Mouse (Mus musculus): Measurements from ENCODE around the gene Dstyk.

Dstyk gene

DNA sequence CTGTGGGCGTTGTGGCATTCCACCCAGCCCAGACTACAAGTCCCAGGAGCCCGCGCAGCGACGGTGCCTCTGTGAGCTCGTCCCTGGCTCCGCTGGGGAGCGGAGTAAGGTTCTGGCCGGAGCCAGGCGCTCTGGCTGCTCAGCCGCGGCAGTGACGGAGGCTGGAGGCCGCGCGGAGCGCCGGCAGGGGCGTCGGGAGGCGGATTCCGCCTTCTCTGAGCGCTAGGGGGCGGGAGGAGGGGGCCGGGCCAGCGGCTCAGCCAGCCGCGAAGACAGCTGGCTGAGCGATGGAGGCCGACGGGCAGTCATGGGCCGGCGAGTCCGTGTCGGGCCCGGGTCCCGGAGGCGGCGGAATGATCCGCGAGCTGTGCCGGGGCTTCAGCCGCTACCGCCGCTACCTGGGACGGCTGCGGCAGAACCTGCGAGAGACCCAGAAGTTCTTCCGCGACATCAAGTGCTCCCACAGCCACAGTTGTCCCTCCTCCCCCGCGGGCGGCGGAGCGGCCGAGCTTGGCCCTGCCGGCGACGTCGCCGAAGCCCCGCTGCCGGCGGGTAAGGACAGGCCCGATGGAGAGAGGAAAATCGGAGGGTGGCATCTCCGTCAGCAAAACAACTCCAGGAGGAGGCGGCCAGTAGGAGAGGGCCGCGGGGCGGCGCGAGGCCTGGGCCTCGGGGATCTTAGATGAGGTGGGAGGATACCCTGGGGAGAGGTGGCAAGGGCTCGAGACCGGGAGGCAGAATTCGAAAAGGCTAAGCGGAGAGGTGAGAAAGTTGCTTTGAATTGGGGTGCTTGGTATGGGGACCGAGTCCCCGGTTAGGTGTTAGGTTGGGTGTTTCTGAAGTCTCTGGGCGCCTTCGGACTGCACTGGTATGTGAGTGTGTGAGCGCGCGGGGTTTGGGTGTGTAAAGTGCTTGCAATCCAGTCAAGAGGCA, at the start of gene Dstyk:
Gene Dstyk, plus strand, starts transcription at position 237 of the 933 bp plus-strand sequence.
- peak; percentile 83 for DNase-seq (ENCODE audit: extremely low spot score, low read depth, low spot score)

DNA sequence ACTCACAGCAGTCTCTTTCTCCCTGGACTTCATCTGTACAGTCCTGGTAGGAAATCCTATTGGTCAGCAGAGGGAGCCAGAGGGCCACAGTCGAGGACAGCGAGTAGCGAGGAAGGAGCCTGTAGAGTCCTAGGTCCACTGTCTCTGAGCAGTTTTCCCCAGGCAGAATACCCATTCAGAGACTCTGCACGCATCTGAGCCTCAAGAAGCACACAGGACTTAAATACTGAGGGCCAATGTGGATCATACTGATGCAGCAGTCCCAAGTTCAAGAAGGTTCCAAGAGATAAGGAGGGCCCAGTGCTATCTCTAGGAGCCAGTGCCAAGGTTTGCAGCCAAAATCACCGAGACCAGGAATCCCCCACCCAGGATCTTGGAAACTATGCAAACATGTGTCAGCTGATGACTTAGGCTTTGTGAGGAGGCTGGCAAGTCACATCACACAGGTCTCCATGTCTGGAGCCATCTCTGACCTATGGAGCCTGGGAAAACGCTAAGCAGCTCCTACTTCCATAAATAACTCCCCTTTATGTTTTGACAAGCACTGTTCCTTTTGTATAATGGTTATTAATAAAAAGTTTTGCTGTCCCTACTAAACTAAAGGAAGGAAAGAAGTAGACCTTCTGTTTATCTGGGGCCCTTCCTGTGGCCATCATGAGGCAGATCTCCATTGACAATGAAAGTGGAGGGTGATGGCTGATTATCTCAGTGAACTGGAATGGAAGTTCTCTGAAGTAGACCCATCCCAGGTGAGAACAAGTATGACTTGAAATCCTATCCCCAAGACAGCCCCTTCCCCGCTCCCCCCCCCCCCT, 49.5 kb upstream of the Dstyk start:
- no peak for DNase-seq (ENCODE audit: extremely low spot score, low read depth, low spot score)

DNA sequence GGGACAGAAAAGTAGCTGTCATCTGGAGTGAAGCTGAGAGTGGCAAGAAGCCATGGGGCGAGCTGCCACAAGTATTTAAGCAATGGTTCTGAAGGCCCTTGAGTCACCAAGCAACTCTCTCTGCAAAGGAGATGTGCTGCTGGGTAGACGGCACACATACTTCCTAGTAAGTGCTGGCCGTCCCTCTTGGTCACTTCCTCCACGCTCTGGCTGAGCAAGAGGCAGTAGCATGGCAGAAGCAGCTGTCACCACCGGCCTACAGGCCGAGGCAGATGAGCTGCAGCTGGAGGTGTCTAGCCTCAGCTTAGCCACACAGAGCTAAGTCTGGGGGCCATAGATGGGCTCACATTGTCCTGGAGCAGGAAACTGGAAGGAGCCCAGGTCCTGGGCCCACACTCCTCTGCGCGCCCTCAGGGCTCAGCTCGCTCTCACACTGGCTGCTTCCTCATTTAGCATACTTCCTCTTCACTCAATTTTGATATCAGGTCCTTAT, 46.6 kb upstream of the Dstyk start:
- DNase-seq (ENCODE audit: extremely low spot score, low read depth, low spot score) = no peak

DNA sequence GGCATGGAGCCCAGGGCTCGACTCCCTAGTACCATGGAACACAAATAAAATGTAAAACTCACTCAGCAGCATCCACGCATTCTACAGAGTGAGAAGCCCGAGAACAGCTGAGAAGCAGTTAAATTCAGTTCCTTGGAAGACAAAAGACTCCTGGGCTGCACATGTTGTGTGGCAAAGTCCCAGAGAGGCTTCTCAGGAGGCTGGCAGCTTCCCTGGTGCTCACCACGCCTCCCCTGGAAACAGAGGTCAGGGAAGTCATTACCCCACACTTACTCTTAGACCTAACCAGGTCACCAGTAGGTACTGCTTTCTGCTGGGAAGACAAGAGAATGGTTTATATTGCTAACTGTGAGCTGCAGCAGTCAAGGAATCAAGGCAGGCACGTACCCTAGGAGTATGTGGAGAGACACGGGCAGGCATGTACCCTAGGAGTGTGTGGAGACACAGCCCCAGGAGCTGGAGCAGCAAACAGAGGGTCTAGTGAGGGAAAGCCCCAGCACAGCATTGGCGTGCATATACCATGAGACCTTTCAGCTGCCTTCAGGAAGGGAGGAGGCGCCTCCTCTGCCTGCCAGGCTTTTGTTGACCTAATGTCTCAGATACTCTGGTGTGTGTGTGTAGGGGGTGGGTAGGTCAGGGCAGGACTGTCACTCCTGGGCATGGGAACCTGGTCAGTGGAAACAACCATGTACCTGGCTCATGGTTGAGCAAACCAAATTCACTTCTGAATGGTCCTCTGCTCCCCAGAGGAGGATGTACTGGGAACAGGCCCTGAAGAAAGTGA, 45.9 kb upstream of the Dstyk start:
- DNase-seq (ENCODE audit: extremely low spot score, low read depth, low spot score) = no peak

DNA sequence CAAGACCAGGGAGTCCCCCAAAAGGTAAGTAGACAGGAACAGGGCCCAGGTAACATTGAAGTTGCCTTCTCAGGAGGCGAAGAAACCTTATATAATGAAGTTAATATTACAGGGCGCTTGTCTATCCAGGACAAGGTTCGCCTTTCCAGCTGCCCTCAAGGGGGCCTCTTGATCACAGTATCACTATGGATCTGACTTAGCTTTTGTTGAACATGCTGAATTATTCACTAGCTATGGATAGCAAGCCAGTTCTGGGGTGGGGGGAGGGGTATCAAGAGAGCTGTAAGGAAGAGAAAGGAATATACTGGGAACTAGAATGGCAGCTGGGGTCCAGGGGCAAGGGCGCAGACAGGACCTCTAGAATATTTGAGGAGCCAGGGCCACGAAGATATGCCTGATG, 45.0 kb upstream of the Dstyk start:
- no peak for DNase-seq (ENCODE audit: extremely low spot score, low read depth, low spot score)

DNA sequence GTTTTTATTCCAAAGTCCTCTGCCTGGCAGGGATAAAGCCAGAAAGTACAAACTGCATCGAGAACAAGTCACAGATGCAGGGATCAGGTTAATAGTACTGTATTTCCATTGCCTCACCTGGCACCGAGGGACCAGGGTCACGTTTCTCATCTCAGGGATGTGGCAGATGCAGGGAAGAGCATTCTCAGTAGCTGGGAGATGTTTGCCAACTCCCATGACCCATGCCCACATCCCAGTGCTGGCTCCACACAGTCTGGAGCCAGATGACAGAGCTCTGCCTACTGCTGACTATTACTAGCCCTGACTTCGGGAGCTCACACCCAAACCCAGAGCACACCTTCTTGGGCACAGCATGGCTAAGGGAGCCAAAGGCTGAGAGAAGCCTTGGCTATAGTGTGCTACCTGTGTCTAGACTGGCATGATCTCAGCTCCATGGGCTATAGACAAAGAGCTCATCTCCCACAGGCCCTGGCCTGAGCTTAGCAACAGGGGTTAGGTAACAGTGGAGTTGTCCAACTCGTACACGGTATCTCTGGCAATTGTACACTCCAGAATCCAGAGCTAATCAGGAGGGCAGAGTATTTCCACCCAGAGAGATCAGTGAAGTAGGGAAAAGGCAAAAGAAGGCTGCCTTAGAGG, 44.3 kb upstream of the Dstyk start:
- no peak for DNase-seq (ENCODE audit: extremely low spot score, low read depth, low spot score)

DNA sequence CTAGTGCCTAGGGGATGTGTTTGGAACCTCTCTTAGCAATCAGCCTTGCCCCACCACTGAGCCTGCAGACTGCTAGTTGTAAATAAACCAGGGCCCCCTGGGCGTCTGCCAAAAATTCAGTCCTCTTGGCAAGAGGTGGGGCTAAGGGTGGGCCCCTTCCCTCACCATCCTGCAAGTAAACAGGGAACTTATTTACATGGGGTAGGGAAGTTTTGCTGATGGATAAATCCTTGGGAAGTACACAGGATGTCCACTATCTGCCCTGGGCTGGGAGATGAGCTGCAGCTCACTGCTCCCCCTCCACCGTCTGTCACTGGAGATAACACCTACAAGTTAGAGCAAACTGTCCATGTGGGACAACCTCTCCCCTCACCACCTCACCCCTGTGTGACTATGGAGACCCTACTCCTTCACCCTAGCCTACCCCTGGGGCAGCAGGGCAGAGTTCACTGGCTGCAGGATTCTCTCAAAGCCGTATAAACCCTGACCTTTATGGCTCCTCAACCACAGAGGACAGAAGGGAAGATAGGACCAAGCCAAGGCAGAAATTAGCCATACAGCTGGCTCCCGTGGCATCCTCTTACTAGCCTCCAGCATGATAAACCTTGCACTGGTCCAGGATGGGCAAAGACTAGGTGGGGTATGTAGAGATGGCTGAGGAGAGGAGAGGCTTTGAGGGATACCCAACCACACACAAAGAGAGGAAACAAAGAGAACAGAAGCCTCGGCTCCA, 43.0 kb upstream of the Dstyk start:
- no peak for DNase-seq (ENCODE audit: extremely low spot score, low read depth, low spot score)

DNA sequence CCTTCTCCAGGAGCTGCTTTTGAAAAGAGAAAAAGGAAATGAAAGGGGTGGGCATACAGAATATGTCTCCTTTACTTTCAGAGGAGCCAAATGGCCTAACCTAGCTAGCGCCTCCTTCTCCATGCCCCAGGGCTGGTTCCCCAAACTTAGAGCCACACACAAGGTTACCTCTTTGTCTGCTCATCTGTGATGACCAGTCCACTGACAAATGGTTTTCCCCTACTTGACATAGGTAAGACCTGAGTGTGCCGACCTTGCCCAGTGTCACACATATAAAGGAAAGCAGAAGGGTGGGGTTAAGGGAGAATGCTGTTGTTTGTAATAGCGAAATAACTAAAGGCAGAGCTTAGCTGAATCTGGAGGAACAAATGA, 42.5 kb upstream of the Dstyk start:
- no peak for DNase-seq (ENCODE audit: extremely low spot score, low read depth, low spot score)

DNA sequence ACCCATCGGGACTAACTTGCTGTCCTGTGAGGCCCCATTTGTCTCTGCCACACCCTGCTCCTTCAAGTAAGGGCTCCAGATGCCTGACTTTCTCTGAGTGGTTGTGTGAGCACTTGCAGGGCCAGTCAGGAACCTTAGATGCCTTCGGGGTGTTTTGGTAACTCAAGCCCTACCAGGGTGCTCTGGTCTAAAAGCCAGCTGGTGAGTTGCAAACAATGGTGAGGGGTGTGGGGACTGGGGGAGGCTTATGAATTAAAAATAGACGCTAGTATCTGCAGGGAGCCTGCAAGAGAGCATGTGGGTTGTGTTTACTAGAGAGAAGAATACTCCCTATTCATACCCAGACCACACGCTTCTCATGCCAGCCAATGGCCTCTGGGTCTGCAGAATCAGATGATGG, 42.1 kb upstream of the Dstyk start:
- DNase-seq (ENCODE audit: extremely low spot score, low read depth, low spot score) = no peak

DNA sequence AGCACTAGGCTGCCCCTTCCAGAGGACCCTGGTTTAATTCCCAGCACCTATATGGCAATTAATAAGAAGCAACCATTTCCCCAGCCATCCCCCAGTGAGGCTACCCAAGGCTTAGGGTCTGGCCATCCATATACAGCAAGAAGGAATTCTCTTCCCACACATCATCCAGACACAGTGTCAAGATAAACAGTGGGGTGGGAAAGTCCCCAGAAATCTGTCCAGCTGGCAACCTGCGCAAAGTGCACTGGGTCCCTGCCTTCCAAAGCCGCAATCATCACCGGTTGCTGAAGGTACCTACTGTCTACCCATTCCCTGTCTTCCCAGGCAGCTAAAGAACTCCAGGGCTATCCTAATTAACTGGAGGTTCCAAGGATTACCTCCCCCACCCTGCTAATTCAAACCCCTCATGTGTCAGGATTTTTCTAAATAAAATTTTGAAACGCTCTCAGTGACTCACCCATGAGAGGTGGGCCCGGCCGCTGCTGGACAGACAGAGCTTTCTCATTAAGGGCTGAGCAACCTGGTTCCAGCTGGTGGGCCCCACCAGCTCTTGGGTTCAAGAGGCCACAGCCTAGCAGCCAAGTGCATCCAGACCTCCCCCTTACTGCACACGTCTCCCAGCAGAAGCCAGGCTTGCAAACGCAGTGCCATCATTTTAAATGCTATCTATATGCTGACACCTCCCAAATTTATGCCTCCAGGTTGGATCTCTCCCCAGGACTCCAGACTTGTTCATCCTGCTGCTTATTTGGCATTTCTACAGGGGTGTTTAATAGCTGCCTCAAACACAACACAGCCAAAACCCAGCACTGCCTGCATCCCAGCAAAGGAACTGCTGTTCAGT, 40.9 kb upstream of the Dstyk start:
- no peak for DNase-seq (ENCODE audit: extremely low spot score, low read depth, low spot score)

DNA sequence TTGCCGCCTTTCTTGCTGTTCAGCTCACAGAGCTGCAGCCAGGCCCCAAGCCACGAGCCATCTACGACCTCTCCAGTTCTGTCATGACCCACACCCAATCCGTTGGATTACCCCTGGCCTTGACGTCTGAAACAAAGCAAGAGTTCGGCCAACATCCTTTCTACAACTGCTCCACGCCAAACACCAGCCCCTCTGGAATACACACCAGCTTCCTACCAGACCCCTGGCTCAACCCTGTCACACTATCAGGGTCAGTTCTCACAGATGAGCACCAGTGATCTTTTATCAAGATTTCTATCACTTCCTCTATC, 40.3 kb upstream of the Dstyk start:
- DNase-seq (ENCODE audit: extremely low spot score, low read depth, low spot score) = no peak

DNA sequence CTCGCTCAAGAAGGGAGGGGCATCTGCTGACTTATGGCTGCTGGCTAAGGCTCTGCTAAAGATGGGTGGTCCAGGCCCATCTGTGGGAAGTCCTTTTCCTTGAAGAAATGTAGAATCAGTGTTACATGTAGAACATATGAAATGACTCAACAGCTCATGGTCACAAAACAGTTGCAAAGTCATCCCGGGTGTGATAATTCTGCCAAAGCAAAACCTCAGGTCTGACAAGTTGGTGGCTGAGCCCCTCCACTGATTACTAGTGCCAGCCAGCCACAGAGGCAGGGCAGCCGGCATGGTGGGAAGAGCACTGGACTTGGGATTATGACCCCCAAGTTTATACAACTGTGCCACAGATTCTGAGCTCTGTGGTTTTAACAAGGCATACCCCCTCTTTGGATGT, 39.5 kb upstream of the Dstyk start:
- no peak for DNase-seq (ENCODE audit: extremely low spot score, low read depth, low spot score)

DNA sequence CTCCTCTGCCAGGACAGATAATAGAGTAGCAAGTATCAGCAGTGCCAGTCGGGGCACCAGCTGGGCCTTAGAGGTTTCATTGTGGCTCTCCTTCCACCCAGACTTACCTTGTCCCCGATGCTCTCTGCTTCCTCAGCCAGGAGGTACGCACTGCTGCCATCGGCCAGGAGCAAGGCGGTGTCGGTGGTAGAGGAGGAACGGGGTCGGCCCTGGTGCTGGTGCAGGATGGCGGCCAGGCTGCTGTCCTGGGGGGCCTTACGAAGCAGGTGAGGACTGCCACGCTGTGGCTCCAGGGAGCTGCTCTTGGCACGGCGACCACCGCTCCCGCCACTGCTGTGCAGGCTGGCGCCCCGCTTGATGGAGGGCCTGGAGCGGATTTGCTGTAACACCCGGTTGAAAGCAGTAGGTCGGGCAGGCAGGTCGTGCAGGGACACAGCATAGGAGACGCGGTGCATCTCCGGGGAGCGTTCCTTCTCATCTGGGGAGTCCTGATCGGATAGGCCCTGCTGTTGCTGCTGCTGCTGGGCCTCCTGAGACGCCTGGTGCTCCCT, 36.7 kb upstream of the Dstyk start:
- DNase-seq (ENCODE audit: extremely low spot score, low read depth, low spot score) = no peak

DNA sequence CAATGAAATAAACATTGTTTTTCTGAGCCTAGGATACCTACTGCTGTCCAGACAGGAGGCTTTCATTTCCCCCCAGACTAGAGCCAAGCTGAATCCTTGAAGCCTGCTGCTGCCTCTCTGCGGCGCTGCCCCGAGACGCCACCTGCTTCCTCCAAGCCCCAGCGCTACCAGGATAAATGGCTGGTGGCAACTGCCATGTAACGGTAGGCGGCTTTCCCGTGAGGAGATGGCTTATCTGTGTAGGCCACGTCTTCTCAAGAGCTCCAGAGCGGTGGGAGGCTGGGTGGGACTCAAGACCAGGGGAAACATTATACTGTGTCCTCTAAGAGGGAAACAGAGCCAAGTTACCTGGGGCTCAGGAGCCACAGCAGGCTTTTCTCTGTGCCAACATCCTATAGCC, 35.4 kb upstream of the Dstyk start:
- DNase-seq (ENCODE audit: extremely low spot score, low read depth, low spot score) = no peak

DNA sequence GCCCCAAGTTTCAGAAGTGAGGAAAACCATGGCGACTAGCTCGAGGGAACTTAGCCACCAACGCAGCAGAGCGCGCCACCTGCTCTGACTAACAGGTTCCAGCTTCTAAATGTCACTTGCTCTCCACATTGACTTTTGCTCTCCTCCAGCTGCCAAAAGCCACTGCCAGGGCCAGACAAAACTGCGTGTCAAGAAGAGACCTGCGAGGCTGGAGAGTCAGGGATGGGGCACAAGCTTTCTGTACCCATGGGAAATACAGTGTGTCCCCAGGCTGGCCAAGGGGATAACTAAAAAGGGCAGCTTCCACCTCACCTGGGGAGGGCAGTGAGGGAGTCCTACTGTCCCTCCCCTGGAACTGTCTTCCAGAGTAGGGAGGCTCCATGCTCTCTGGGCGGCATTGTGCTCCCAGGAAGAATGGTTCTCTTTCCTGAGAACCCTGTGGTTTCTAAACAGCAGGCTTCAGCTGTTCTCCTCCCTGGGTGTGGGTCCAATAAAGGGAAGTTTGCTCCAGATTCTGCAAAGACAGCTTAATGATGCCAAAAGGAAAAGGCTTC, 33.3 kb upstream of the Dstyk start:
- DNase-seq (ENCODE audit: extremely low spot score, low read depth, low spot score) = no peak

DNA sequence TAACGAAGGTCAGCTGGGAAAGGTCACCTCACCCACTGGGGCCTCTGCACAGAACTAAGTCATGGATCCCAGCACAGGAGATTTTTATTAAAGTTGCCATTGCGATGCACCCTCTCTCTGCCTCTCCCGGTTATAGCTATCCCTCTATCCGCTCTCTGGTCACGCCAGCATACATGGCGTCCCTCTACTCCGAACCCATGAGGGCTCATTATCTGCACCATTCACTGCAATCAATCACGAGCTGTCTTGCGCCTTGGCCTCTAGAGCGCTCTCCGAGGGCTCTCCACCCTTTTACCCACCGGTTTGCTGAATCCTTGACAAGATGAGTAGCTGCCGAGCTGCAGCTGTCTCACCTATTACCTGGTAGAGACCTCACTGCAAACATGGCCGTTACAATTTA, 32.1 kb upstream of the Dstyk start:
- no peak for DNase-seq (ENCODE audit: extremely low spot score, low read depth, low spot score)

DNA sequence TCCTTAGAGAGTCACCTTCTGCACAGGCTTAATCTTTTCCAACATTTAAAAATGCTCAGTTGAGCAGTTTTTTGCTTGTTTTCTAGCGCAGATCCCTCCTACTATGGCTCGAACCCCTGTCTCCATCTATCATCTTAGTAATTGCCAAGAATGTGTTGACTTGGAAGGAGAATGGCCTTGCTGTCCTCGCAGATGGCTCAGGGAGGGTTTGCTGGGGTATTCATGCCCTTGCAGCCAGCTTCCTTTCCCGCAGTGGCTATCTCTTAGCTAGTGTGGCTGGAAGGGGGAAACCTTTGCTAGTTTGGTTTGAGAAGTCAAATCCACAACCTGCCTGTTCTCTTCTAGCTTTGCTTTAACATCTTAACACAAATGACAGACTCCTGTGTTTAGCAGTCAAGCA, 31.6 kb upstream of the Dstyk start:
- DNase-seq (ENCODE audit: extremely low spot score, low read depth, low spot score) = no peak

DNA sequence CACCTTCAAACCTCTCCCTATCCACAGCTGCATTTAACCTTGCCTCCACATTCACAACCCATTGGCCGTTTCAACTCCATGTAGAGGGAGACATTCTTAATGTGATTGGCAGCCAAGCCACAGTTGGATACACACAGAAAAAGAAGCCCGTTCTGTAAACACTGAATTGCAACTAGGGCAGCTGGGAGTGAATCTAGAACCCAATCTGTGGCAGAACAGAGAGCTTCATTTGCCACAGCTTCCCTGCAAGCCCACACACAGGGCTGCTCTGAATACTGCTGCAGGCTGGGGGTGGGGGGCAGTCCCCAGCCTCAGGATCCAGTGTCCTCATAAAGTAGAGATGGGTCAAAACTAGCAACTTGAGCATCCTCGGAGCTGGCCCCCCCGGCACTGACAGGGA, 31.1 kb upstream of the Dstyk start:
- no peak for DNase-seq (ENCODE audit: extremely low spot score, low read depth, low spot score)

DNA sequence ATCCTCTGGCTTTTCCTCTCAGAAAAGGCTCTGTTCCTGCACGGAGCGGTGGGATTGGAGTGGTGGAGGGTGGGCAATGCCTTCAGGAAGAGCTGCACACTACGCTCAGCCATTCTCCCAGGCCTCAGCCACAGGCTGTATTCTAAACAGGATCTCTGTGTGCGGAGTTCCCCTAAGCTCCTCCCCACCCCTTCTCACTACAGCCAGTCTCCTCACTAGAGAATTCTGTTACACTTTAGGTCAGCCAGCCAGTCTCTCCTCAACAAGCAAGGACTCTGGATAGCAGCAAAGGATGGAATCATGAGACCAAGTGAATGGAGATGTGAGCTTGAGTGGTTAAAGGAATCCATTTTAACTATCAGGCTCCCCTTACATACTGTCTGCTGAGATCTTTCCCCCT, 29.4 kb upstream of the Dstyk start:
- DNase-seq (ENCODE audit: extremely low spot score, low read depth, low spot score) = no peak

Data from hindlimb bud, embryonic 11.5 days (tissue).